Mouse (Mus musculus) cerebellum, adult 18-20 months (tissue): ENCODE measurements around the gene Ccl5.

Experiments used
- DNase-seq, 2 experiments: peaks; one replicate each; pipeline ENCODE4 v3.0.0; 2021

Gene Ccl5

DNA sequence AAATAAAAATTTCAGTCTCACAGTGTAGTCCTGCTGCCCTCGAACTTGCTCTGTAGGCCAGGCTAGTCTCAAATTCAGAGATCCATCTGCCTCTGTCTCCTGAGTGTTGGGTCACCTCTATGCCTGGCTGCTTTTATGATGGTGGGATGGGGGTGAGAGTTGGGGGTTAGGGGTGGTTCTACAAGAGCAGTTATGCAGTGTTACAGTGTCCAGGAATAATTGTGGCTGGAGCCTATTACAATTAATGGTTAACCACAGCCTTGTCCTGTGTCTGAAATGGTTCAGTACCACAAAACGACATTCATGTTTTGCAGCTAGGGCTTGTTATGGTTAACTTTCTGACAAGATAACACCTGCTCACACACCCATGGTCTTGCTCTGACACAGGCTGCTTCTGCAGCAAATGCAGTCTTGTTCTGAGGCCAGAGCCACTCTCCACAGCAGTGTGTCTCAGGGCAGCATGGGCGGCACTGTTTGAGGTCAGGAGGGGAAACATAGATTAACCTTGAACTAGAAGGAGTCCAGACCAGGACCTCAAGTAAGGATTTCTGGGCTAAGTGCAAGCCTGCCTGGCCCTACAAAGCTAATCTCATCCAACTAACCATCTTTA lies 8.5 kb upstream of the Ccl5 start:
- DNase-seq, result no peak

DNA sequence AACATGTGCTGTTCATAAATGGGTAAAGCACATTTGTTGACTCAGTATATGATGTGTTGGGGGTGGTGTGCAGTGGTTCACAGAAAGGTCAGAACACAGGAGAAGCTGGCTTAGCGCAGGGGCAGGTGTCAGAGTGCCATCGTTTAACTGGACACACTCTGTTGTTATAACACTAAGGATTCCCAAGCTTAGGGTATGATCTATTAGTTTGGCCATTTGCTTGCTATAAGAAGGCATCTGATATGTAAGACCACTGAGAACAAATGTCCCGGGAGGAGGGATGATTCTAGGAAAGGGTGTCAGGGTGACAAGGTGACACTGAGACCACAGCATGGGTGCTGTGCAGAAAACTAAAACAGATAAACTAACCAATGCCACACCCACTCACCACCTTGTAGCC lies 6.5 kb upstream of the Ccl5 start:
- DNase-seq, result no peak

DNA sequence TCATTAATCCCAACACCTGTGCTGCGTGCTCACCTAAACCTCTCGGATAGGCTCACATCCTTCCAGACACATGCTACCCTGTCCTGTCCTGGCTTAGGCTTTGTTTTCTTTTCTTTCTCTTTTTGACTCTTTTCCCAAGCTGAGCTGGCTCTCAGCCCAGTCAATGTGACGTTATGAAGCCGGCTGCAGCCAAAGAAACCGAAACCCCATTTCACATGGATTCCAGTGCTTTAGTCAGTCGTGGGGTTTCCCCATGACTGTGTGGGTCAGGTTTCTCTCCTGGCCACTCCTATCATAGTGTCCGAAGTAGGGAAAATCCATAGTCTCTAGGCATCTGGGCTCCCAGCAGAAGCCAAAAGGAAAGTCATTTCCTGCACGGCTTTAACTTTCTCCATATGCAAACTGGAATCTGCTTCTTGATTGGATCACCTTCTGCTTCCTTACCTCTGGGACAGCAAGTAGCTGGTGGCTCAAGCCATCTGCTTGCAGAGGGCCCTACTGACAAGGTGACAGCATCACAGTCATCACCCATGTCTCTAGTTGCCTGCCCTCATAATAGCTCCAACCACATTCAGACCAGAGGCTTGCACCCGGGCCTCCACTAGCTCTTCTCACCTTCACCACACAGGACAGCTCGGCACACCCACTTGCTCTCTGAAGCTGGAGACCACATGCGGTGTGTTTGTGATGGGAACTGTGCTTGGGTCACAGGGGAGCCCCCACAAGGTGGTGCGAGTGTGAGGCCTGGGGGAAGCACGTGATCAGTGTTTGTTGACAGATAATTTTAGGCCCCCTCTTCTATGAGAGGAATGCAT lies 4.5 kb upstream of the Ccl5 start:
- DNase-seq, result peak; percentile 29 to 37

DNA sequence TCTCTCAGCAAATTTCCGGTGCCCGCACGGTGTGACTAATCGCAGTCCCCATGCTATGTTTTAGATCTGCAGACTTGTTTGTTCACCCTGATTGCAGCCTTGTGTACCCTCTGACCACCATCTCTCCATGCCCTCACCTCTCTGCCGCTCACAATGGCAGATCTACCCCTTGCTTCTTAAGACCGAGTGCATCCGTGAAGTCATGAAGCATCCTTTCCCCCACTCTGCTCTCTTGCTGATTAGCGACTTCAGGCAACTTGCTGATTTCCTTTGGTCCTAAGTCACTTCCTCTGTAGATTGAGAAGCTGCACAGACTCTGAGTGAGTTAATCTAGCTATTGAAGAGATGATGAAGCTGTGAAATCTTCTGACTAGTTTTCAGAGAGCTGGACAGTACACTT lies 3.8 kb upstream of the Ccl5 start:
- DNase-seq, result no peak

DNA sequence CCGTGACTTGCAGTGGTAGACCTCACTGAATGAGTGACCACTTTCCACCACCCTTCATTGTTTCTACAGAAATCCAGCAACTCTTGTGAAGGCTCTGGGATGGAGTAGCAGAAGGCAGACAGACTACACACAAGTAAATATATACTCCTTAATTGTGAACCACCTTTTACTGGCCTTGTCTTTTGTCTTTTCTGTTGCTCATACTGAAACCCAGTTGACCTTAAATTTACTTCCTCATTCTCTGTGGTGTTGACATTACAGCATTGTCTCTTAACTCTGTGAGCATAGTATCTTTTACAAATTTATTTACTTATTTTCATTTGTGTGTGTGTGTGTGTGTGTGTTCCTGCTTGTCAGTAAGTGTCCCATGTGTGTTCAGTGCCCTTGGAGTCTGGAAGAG lies 2.9 kb upstream of the Ccl5 start:
- DNase-seq, result no peak

DNA sequence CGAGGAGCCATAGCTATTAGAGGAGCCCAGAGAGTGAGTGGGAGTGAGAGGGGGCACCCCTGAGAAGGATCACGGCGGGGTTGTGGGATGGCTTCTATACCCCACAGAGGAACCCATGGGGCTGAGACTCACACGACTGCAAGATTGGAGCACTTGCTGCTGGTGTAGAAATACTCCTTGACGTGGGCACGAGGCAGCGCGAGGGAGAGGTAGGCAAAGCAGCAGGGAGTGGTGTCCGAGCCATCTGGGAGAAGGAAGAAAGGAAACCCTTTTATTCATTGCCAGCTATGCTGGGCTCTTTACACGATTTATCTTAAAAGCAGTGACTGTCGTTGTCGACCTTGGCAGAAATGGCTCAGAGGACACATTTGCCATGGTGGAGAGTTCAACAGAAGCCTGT lies 1.3 kb downstream of the Ccl5 start:
- no peak for DNase-seq

DNA sequence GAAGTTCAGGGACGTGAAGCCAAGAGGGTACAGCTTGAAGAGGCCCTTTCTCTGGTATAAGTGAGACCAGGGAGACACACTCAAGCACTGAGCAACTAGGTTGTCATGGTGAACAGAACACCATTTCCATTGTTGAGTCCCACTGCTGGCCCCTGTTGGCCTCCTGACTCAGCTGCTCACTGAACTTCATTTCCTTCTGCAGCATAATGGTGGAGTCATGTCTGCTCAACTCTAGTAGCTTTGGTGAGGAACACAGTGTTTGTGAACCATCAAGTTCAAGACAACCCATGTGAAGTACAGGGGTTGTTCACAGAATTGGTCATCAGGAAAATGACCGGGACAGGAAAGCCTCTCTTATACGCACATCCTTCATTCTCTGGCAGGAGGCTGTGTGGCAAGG lies 8.2 kb downstream of the Ccl5 start, which contains the start of gene Heatr9:
Gene Heatr9 (minus strand): TSS at position 101 of the 400 bp plus-strand sequence.
- no peak for DNase-seq

DNA sequence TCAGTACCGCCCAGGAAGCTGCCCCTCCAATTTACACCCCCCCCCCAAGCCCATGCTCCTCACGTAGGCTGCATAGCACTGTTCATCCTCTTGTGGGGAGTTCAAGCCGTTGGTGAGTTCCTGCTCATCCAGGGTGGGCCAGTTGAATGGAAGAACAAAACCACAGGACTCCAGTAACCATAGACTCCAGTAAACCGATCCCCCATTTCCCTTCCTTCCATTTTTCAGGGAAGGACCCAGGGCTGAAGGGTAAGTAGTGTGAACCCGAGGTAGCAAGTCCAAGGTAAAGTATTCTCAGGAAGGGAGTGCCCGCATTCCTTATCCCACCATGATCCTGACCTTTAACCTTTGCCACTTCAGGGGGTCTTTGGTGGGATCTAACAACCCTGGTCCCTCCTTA lies 11.9 kb downstream of the Ccl5 start:
- no peak for DNase-seq

DNA sequence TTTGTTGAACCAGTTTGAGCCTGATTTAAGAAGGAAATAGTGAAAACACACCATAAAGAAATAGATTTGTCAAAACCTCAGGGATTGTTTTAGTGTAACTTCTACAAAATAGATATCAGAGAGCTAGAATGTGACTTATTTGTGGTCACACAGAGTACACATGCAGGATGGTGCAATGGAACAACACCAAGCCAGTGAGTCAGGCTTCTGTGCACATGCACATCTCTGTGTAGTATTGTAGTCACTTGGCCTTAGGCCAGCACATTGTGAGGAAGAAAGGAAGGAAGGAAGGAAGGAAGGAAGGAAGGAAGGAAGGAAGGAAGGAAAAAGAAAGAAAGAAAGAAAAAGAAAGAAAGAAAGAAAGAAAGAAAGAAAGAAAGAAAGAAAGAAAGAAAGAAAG lies 13.2 kb downstream of the Ccl5 start:
- DNase-seq, result no peak

DNA sequence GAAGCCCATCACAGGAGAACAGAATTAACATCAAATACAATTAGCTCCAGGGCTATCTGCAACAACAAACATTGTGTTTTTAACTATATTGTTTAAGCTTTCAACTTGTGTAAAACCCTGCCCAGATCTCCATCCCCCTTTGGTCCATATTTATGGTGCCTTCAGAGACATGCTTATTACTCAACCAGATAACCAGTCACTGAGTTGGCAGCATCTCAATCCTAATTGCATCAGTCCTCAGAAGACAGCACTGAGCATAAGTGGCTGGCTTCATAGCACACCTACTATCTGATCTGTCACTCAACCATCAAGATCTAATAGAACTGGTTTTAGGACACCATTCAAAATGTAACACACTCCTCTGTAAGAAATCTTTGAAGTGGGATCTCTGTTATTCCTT lies 20.8 kb downstream of the Ccl5 start:
- no peak for DNase-seq

DNA sequence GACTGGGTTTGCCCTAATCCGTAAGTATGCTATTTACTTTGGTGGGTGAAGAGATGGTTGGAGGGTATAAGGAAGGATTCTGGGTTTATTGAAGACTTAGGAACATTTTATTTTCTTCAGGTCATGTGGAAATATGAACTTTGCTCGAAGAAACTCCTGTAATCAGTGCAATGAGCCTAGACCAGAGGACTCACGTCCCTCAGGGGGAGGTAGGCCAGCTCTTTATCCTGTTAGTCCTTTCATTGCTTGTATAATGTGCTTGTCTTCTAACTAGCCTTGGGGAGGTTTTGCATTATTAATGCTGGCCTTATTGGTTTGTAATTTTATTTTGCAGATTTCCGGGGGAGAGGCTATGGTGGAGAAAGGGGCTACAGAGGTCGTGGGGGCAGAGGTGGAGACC lies 26.0 kb downstream of the Ccl5 start:
- no peak for DNase-seq

DNA sequence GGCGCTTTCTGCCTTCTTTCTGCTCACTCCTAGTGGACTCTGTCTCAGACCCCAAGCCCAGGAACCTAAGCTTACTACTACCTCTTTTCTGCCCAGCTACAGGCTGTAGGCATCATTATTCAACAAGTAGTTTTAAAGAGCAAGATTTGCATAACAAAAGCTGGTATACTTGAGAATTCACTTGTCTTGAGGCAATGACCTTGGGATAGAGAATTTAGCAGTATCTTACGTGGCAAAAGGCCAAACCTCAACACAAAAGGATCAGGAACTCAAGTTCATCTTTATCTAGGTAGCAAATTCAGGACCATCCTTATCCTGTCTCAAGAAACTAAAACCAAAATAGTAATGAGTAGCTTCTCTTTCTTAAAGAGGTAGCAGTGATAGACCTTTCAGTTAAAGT lies 34.7 kb downstream of the Ccl5 start:
- DNase-seq, result no peak

DNA sequence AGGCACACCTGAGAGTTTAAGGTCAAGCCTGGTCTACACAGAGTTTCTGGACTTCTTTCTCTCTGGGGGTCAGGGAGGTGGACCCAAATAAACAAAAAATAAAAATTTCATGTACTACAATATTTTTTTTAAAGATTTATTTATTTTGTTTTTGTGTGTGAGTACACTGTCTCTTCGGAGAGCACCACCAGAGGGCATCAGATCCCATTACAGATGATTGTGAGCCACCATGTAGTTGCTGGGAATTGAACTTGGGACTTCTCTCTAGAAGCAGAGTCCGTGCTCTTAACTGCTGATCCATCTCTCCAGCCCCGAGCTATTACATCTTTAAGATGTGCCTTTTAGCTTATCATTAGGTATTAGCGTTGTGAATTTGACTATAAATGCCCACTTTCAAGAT lies 38.8 kb downstream of the Ccl5 start:
- DNase-seq, result no peak
